Mouse (Mus musculus): ENCODE data around the gene Btbd19.

The Btbd19 gene

GRCm38 (mm10) chr4:117117931-117118330 lies 7.6 kb downstream of the Btbd19 start:
- in situ Hi-C loops (cut with MboI), result no loop called here

GRCm38 (mm10) chr4:117115592-117115991 lies 9.9 kb downstream of the Btbd19 start:
- in situ Hi-C loops (cut with MboI), result no loop called here

- in situ Hi-C loops (cut with MboI), result no loop called here
Measured at GRCm38 (mm10) chr4:117113237-117113636, 12.3 kb downstream of the Btbd19 start.

GRCm38 (mm10) chr4:117110985-117111384 lies 14.5 kb downstream of the Btbd19 start:
- in situ Hi-C loops (cut with MboI), result no loop called here

- in situ Hi-C loops (cut with MboI), result no loop called here
Measured at GRCm38 (mm10) chr4:117110249-117110648, 15.3 kb downstream of the Btbd19 start.

- in situ Hi-C loops (cut with MboI), result no loop called here
Measured at GRCm38 (mm10) chr4:117109330-117109729, 16.2 kb downstream of the Btbd19 start.

- in situ Hi-C loops (cut with MboI), result no loop called here
Measured at GRCm38 (mm10) chr4:117108524-117108849, 17.0 kb downstream of the Btbd19 start.

- in situ Hi-C loops (cut with MboI), result no loop called here
Measured at GRCm38 (mm10) chr4:117107813-117108523, 17.6 kb downstream of the Btbd19 start.

GRCm38 (mm10) chr4:117105127-117105526 lies 20.4 kb downstream of the Btbd19 start:
- in situ Hi-C loops (cut with MboI), result no loop called here

GRCm38 (mm10) chr4:117104672-117105071 lies 20.9 kb downstream of the Btbd19 start:
- in situ Hi-C loops (cut with MboI), result no loop called here

GRCm38 (mm10) chr4:117101218-117101617 lies 24.3 kb downstream of the Btbd19 start:
- in situ Hi-C loops (cut with MboI), result no loop called here

- in situ Hi-C loops (cut with MboI), result no loop called here
Measured at GRCm38 (mm10) chr4:117100036-117100435, 25.5 kb downstream of the Btbd19 start.

GRCm38 (mm10) chr4:117098764-117099036 lies 26.8 kb downstream of the Btbd19 start:
- in situ Hi-C loops (cut with MboI), result no loop called here

GRCm38 (mm10) chr4:117097969-117098763 lies 27.4 kb downstream of the Btbd19 start:
- in situ Hi-C loops (cut with MboI), result no loop called here

- in situ Hi-C loops (cut with MboI), result no loop called here
Measured at GRCm38 (mm10) chr4:117096666-117097065, 28.9 kb downstream of the Btbd19 start.

GRCm38 (mm10) chr4:117095551-117096452 lies 29.7 kb downstream of the Btbd19 start, which contains the start of gene Ptch2:
Gene Ptch2, plus strand, starts transcription at chr4:117096075.
- in situ Hi-C loops (cut with MboI), result no loop called here

GRCm38 (mm10) chr4:117094626-117095361 lies 30.7 kb downstream of the Btbd19 start:
- in situ Hi-C loops (cut with MboI), result no loop called here

- in situ Hi-C loops (cut with MboI), result no loop called here
Measured at GRCm38 (mm10) chr4:117090586-117090985, 34.9 kb downstream of the Btbd19 start.

GRCm38 (mm10) chr4:117087948-117088640 lies 37.4 kb downstream of the Btbd19 start:
- in situ Hi-C loops (cut with MboI), result no loop called here

GRCm38 (mm10) chr4:117071183-117071582 lies 54.3 kb downstream of the Btbd19 start:
- in situ Hi-C loops (cut with MboI), result no loop called here

GRCm38 (mm10) chr4:117070624-117071023 lies 54.9 kb downstream of the Btbd19 start:
- in situ Hi-C loops (cut with MboI), result no loop called here
